Mouse (Mus musculus) left cerebral cortex, postnatal 36 days (tissue): ENCODE results near the gene Slc10a7. TPM values are rescaled to one million over a fixed set of nuclear protein-coding genes. Genes with fewer than 3 reads are reported as not detected.
"Not testable (repeated sequence)": the region's sequence is repeated elsewhere in the genome, so short reads cannot be mapped to it uniquely, and the experiment has no call there.

ENCODE experiments used
- DNase-seq, 2 experiments: peaks; one replicate each; pipeline ENCODE4 v3.0.0; 2021 to 2022; ENCODE audit warnings: low spot score in 2 of 2, mixed read lengths in 1 of 2
- intact Hi-C: fragments of 180-260 bp; cut with DNase I; formaldehyde crosslinking; loops from one replicate; pipeline ENCODE4 v1.15.1; 2025
- total RNA-seq, 2 experiments: library from RNA; stranded (reverse); gene quantifications; 2 replicates each; pipeline ENCODE4 v1.2.3; 2021

The Slc10a7 gene
- total RNA-seq, 2 experiments from 2014 or later, result 5.6 to 5.8 TPM

GRCm38 (mm10) chr8:78717191-78717590, 208.0 kb downstream of the Slc10a7 start:
- DNase-seq, intact Hi-C loops: not testable (repeated sequence)

- DNase-seq, result no peak
- intact Hi-C loops, result no loop called here
Measured at GRCm38 (mm10) chr8:78719279-78720040, 210.3 kb downstream of the Slc10a7 start.

GRCm38 (mm10) chr8:78720041-78720414, 210.9 kb downstream of the Slc10a7 start:
- intact Hi-C loops, result no loop called here

GRCm38 (mm10) chr8:78721576-78721975, 212.4 kb downstream of the Slc10a7 start:
- DNase-seq, result no peak
- intact Hi-C loops, result no loop called here

More at GRCm38 (mm10) chr8:78720041-78720414, 210.9 kb downstream of the Slc10a7 start:
- DNase-seq, result no peak

GRCm38 (mm10) chr8:78722201-78722600, 213.1 kb downstream of the Slc10a7 start:
- DNase-seq, result no peak
- intact Hi-C loops, result no loop called here

GRCm38 (mm10) chr8:78724832-78725231, 215.7 kb downstream of the Slc10a7 start:
- DNase-seq, result no peak
- intact Hi-C loops, result no loop called here

- DNase-seq, result no peak
- intact Hi-C loops, result no loop called here
Measured at GRCm38 (mm10) chr8:78728240-78728639, 219.1 kb downstream of the Slc10a7 start.

GRCm38 (mm10) chr8:78732410-78732809, 223.3 kb downstream of the Slc10a7 start:
- no peak for DNase-seq
- intact Hi-C loops, result no loop called here

- DNase-seq, result no peak
- intact Hi-C loops, result no loop called here
Measured at GRCm38 (mm10) chr8:78732995-78733512, 223.9 kb downstream of the Slc10a7 start.

- intact Hi-C loops, result no loop called here
- DNase-seq, result no peak
Measured at GRCm38 (mm10) chr8:78734721-78735517, 225.8 kb downstream of the Slc10a7 start.

- intact Hi-C loops, result no loop called here
- no peak for DNase-seq
Measured at GRCm38 (mm10) chr8:78738304-78738703, 229.2 kb downstream of the Slc10a7 start.

GRCm38 (mm10) chr8:78740936-78741335, 231.8 kb downstream of the Slc10a7 start:
- no peak for DNase-seq
- intact Hi-C loops, result loop anchor here (2.0 to 5.0 kb wide), 3 partner anchors 89 to 679 kb away; no protein-coding TSS in a partner anchor

GRCm38 (mm10) chr8:78741496-78741895, 232.3 kb downstream of the Slc10a7 start:
- intact Hi-C loops, result loop anchor here (2.0 to 5.0 kb wide), 3 partner anchors 89 to 679 kb away; no protein-coding TSS in a partner anchor
- no peak for DNase-seq

- intact Hi-C loops, result loop anchor here (2.0 to 5.0 kb wide), 3 partner anchors 90 to 680 kb away; no protein-coding TSS in a partner anchor
Measured at GRCm38 (mm10) chr8:78741965-78742364, 232.8 kb downstream of the Slc10a7 start.

GRCm38 (mm10) chr8:78742453-78742852, 233.3 kb downstream of the Slc10a7 start:
- intact Hi-C loops, result loop anchor here (5.0 kb wide), 2 partner anchors 90 to 680 kb away; no protein-coding TSS in a partner anchor
- DNase-seq, result peak in 1 of 2 experiments; percentile 36

More at GRCm38 (mm10) chr8:78741965-78742364, 232.8 kb downstream of the Slc10a7 start:
- no peak for DNase-seq

- intact Hi-C loops, result no loop called here
- no peak for DNase-seq
Measured at GRCm38 (mm10) chr8:78747052-78747451, 237.9 kb downstream of the Slc10a7 start.

- intact Hi-C loops, result no loop called here
- no peak for DNase-seq
Measured at GRCm38 (mm10) chr8:78748701-78749100, 239.6 kb downstream of the Slc10a7 start.

- intact Hi-C loops, result no loop called here
- DNase-seq, result no peak
Measured at GRCm38 (mm10) chr8:78749861-78750825, 241.0 kb downstream of the Slc10a7 start.

- no peak for DNase-seq
- intact Hi-C loops, result no loop called here
Measured at GRCm38 (mm10) chr8:78751151-78751550, 242.0 kb downstream of the Slc10a7 start.
